Mouse (Mus musculus) thymus, adult 2 months (tissue): ENCODE measurements around the gene Slc39a10.

Experiments
- CTCF ChIP-seq: fragments of 200-500 bp; IDR thresholded peaks from 2 replicates; pipeline ENCODE4 v1.5.1; 2012; ENCODE audit warnings: mild to moderate bottlenecking, control low read depth, low read length, moderate library complexity, borderline replicate concordance; ENCODE audit not compliant: control insufficient read depth, poor library complexity, insufficient read depth; ENCODE audit errors: extremely low read depth
- POLR2A ChIP-seq: fragments of 200-500 bp; IDR thresholded peaks from 2 replicates; pipeline ENCODE4 v1.6.1; 2012; ENCODE audit warnings: mild to moderate bottlenecking, low read length, control low read depth, moderate library complexity; ENCODE audit not compliant: control insufficient read depth, poor library complexity, insufficient read depth; ENCODE audit errors: extremely low read depth

GRCm38 (mm10) chr1:46852600-46853272 is 39.9 kb downstream of the Slc39a10 start:
- no peak for TF ChIP-seq CTCF
- no peak for TF ChIP-seq POLR2A
